Mouse (Mus musculus): ENCODE measurements around the gene Lmod2.

GRCm38 (mm10) chr6:24609531-24609930 is 12.0 kb downstream of the Lmod2 start:
- no peak for TF ChIP-seq EP300 (IDR thresholded peaks at IDR 0.05; ENCODE audit: low read depth)
- no peak for TF ChIP-seq CTCF (IDR thresholded peaks at IDR 0.05; ENCODE audit: low read depth)

Data from liver, embryonic 14.5 days (tissue).